Mouse (Mus musculus) liver, adult 2 months (tissue): ENCODE data around the gene Gpat2. TPM values are rescaled to one million over a fixed set of nuclear protein-coding genes. Genes with fewer than 3 reads are reported as not detected.

Experiments
- DNase-seq: peaks from one replicate; pipeline ENCODE4 v3.0.0-alpha.2; 2011; ENCODE audit warnings: low read depth, low spot score; ENCODE audit errors: extremely low read depth
- H3K27ac ChIP-seq: fragments of 200-500 bp; replicated peaks from 2 replicates; pipeline ENCODE4 v1.5.1; 2012; ENCODE audit warnings: low read depth, mild to moderate bottlenecking, control low read depth, inconsistent platforms, low read length; ENCODE audit not compliant: insufficient read depth
- H3K27me3 ChIP-seq: fragments of 200-500 bp; 2 replicates; pipeline ENCODE4 v1.6.1; 2012; ENCODE audit warnings: mild to moderate bottlenecking, moderate library complexity, low read length, inconsistent platforms; ENCODE audit not compliant: control insufficient read depth, insufficient read depth
- H3K36me3 ChIP-seq: fragments of 200-500 bp; 2 replicates; pipeline ENCODE4 v1.6.1; 2012; ENCODE audit warnings: low read length, inconsistent platforms; ENCODE audit not compliant: control insufficient read depth, insufficient read depth
- H3K4me1 ChIP-seq: fragments of 200-500 bp; 2 replicates; pipeline ENCODE4 v1.6.1; 2011; ENCODE audit warnings: low read length; ENCODE audit not compliant: control insufficient read depth, insufficient read depth
- H3K4me3 ChIP-seq: fragments of 200-500 bp; 2 replicates; pipeline ENCODE4 v1.5.1; 2011; ENCODE audit warnings: low read depth, mild to moderate bottlenecking, control low read depth, low read length, moderate library complexity; ENCODE audit not compliant: insufficient read depth
- H3K79me2 ChIP-seq: fragments of 200-500 bp; 2 replicates; pipeline ENCODE4 v1.6.1; 2012; ENCODE audit warnings: inconsistent platforms, mild to moderate bottlenecking, low read length, moderate library complexity; ENCODE audit not compliant: control insufficient read depth, insufficient read depth
- H3K9ac ChIP-seq: fragments of 200-500 bp; 2 replicates; pipeline ENCODE4 v1.6.1; 2012; ENCODE audit warnings: low read depth, mild to moderate bottlenecking, control low read depth, inconsistent platforms, low read length
- CTCF ChIP-seq: fragments of 200-500 bp; IDR thresholded peaks from 2 replicates; pipeline ENCODE4 v1.5.1; 2011; ENCODE audit warnings: low read depth, low read length, control low read depth
- POLR2A ChIP-seq: fragments of 200-500 bp; IDR thresholded peaks from 2 replicates; pipeline ENCODE4 v1.6.1; 2011; ENCODE audit warnings: low read length, control low read depth; ENCODE audit not compliant: insufficient read depth; ENCODE audit errors: extremely low read depth
- WGBS: fragments of 180-500 bp; shearing (Covaris S2); methylation state at CpG from one replicate; pipeline ENCODE4 v1.1.7; 2018; 5-methylcytosine and 5-hydroxymethylcytosine counted together
- polyA plus RNA-seq: library from polyadenylated mRNA; depleted of rRNA; stranded (reverse); fragments of >200 nt; gene quantifications from 2 replicates; pipeline ENCODE4 v1.2.3, GENCODE M21; 2012
- total RNA-seq: library from RNA; depleted of rRNA; stranded (reverse); fragments of >200 nt; gene quantifications from 2 replicates; pipeline ENCODE4 v1.2.3, GENCODE M21; 2014

Gpat2 gene
- total and polyA plus RNA-seq, 2 experiments, result 1.2 to 2.2 TPM

GRCm38 (mm10) chr2:127379250-127379649 is 45.7 kb upstream of the Gpat2 start:
- TF ChIP-seq POLR2A (no peak), CTCF (no peak)
- Histone ChIP-seq H3K27me3 (no peaks in the 10 kb centered on the region), H3K4me1 (peaks cover 6% of the 10 kb centered on the region; the same call in 1 of the 2 replicates), H3K27ac (no peak overlapping the region), H3K4me3 (no peak overlapping the region), H3K9ac (no peak overlapping the region), H3K36me3 (no peaks in the 10 kb centered on the region), H3K79me2 (no peaks in the 10 kb centered on the region)
- DNase-seq, result no peak
- 87% methylated on average over 3 of the region's 3 CpGs for WGBS

GRCm38 (mm10) chr2:127383881-127384280 is 41.1 kb upstream of the Gpat2 start:
- Histone ChIP-seq H3K79me2 (no peaks in the 10 kb centered on the region), H3K36me3 (no peaks in the 10 kb centered on the region), H3K27ac (no peak overlapping the region), H3K4me1 (no peaks in the 10 kb centered on the region; the same call in 1 of the 2 replicates), H3K27me3 (no peaks in the 10 kb centered on the region), H3K4me3 (no peak overlapping the region), H3K9ac (no peak overlapping the region)
- DNase-seq, result no peak
- WGBS, result 79% methylated on average over 7 of the region's 7 CpGs
- TF ChIP-seq CTCF (no peak), POLR2A (no peak)

- H3K4me3 ChIP-seq, result no peak overlapping the region
- H3K27me3 ChIP-seq, result no peaks in the 10 kb centered on the region
- H3K27ac ChIP-seq, result 0 out of 2 replicates have a peak overlapping the region, but pooled peaks have one; percentile 16
- no peaks in the 10 kb centered on the region for H3K36me3 ChIP-seq
- WGBS, result 84% methylated on average over 2 of the region's 2 CpGs
- no peak overlapping the region for H3K9ac ChIP-seq
- TF ChIP-seq POLR2A (no peak), CTCF (no peak)
- H3K4me1 ChIP-seq, result no peaks in the 10 kb centered on the region; the same call in 1 of the 2 replicates
- no peaks in the 10 kb centered on the region for H3K79me2 ChIP-seq
- DNase-seq, result no peak
Measured at GRCm38 (mm10) chr2:127387521-127387920, 37.5 kb upstream of the Gpat2 start.

GRCm38 (mm10) chr2:127390352-127390751 is 34.6 kb upstream of the Gpat2 start:
- 81% methylated on average over 3 of the region's 3 CpGs for WGBS
- DNase-seq, result no peak
- no peak for TF ChIP-seq POLR2A
- no peak for TF ChIP-seq CTCF
- H3K9ac ChIP-seq, result no peak overlapping the region
- H3K4me3 ChIP-seq, result no peak overlapping the region
- H3K4me1 ChIP-seq, result no peaks in the 10 kb centered on the region; the same call in 1 of the 2 replicates
- no peaks in the 10 kb centered on the region for H3K79me2 ChIP-seq
- H3K27ac ChIP-seq, result no peak overlapping the region
- H3K27me3 ChIP-seq, result no peaks in the 10 kb centered on the region
- H3K36me3 ChIP-seq, result no peaks in the 10 kb centered on the region

GRCm38 (mm10) chr2:127390846-127391245 is 34.2 kb upstream of the Gpat2 start:
- TF ChIP-seq CTCF (no peak), POLR2A (no peak)
- no peaks in the 10 kb centered on the region for H3K36me3 ChIP-seq
- no peak overlapping the region; the same call in 1 of the 2 replicates for H3K27ac ChIP-seq
- 73% methylated on average over 4 of the region's 4 CpGs for WGBS
- no peaks in the 10 kb centered on the region for H3K79me2 ChIP-seq
- H3K4me1 ChIP-seq, result no peaks in the 10 kb centered on the region; the same call in 1 of the 2 replicates
- H3K27me3 ChIP-seq, result no peaks in the 10 kb centered on the region
- H3K9ac ChIP-seq, result no peak overlapping the region
- H3K4me3 ChIP-seq, result no peak overlapping the region
- no peak for DNase-seq

GRCm38 (mm10) chr2:127391323-127391722 is 33.7 kb upstream of the Gpat2 start:
- no peaks in the 10 kb centered on the region; the same call in 1 of the 2 replicates for H3K4me1 ChIP-seq
- no peak overlapping the region; the same call in 1 of the 2 replicates for H3K27ac ChIP-seq
- H3K4me3 ChIP-seq, result no peak overlapping the region
- no peaks in the 10 kb centered on the region for H3K27me3 ChIP-seq
- no peaks in the 10 kb centered on the region for H3K79me2 ChIP-seq
- H3K9ac ChIP-seq, result no peak overlapping the region
- no peak for DNase-seq
- WGBS, result 78% methylated on average over 3 of the region's 3 CpGs
- H3K36me3 ChIP-seq, result no peaks in the 10 kb centered on the region
- TF ChIP-seq POLR2A (no peak), CTCF (no peak)
